Mouse (Mus musculus) ES-Bruce4 (cell line): ENCODE results near the gene Chrm2.

Experiments used
- CTCF ChIP-seq: IDR thresholded peaks from one replicate; pipeline ENCODE4 v1.8.1; 2011; ENCODE audit warnings: low read depth, low read length
- POLR2A ChIP-seq: IDR thresholded peaks from one replicate; pipeline ENCODE4 v1.8.1; 2011; ENCODE audit warnings: low read length; ENCODE audit not compliant: insufficient read depth

GRCm38 (mm10) chr6:36455071-36455470, 67.2 kb downstream of the Chrm2 start:
- TF ChIP-seq CTCF (no peak), POLR2A (no peak)
